ENCODE assay signal across 8 mouse cellular contexts in genomic region chr16:28593075-28593915, GRCm38 (mm10).
A peak's percentile ranks its signal among the peaks of the same experiment; 100 is the strongest.
DNase-seq lines count a peak whose midpoint lies in the region; ATAC-seq lines count a peak whose summit lies in the region.

No protein-coding gene starts in this region.

- no peaks in the 10 kb centered on the region for H3K36me3 ChIP-seq in hindbrain, embryonic 12.5 days
- no peaks in the 10 kb centered on the region for H3K36me3 ChIP-seq in lung, embryonic 16.5 days (ENCODE audit: control insufficient read depth, insufficient read depth, low read length)

- WGBS in hindbrain, embryonic 12.5 days, result 31% methylated on average over 26 of the region's 26 CpGs
- WGBS in lung, embryonic 16.5 days, result 24% methylated on average over 26 of the region's 26 CpGs

- no peaks in the 10 kb centered on the region for H3K9me3 ChIP-seq in hindbrain, embryonic 12.5 days (replicated peaks)
- H3K9me3 ChIP-seq in lung, embryonic 16.5 days (ENCODE audit: control insufficient read depth, low read length), result no peaks in the 10 kb centered on the region

- H3K9ac ChIP-seq in hindbrain, embryonic 12.5 days, result 0 out of 2 replicates have a peak overlapping the region, but pooled peaks have one; percentile 23
- peak overlapping the region; percentile 52 for H3K9ac ChIP-seq in lung, embryonic 16.5 days (ENCODE audit: low read length)

- no peaks in the 10 kb centered on the region for H3K4me1 ChIP-seq in hindbrain, embryonic 12.5 days
- no peaks in the 10 kb centered on the region for H3K4me1 ChIP-seq in lung, embryonic 16.5 days (replicated peaks; ENCODE audit: control insufficient read depth, insufficient read depth, low read length)

- no peaks in the 10 kb centered on the region for H3K27me3 ChIP-seq in hindbrain, embryonic 12.5 days
- no peaks in the 10 kb centered on the region; the same call in 1 of the 2 replicates for H3K27me3 ChIP-seq in lung, embryonic 16.5 days (ENCODE audit: control insufficient read depth, insufficient read depth, low read depth, low read length)

- peak overlapping the region; percentile 24 for H3K4me3 ChIP-seq in hindbrain, embryonic 12.5 days
- H3K4me3 ChIP-seq in lung, embryonic 16.5 days (ENCODE audit: low read length), result peak overlapping the region; percentile 34

- peak; percentile 67; the same call in 1 of the 2 replicates for ATAC-seq in hindbrain, embryonic 12.5 days (ENCODE audit: low FRiP score)
- peak; percentile 34; the same call in 1 of the 2 replicates for ATAC-seq in lung, embryonic 16.5 days (ENCODE audit: low read depth)
- no peak for ATAC-seq in inflammation-experienced regulatory T-cells, adult 6 months

- H3K4me2 ChIP-seq in hindbrain, embryonic 12.5 days (replicated peaks), result peak overlapping the region; percentile 53
- peak overlapping the region; percentile 56 for H3K4me2 ChIP-seq in lung, embryonic 16.5 days (ENCODE audit: low read depth, low read length)

- peak; percentile 79 for DNase-seq in ZHBTc4 (ENCODE audit: low read depth, low spot score)
- peak; percentile 86 to 91 for DNase-seq in cerebellum, postnatal 10 days
- peak; percentile 63 to 67 for DNase-seq in frontal cortex, postnatal 25 days (ENCODE audit: low spot score in 2 of 2)
- DNase-seq in layer of hippocampus, postnatal 10 days (ENCODE audit: low spot score in 2 of 2), result peak; percentile 85
- DNase-seq in right cerebral cortex, adult 18-20 months, result peak; percentile 71

- H3K27ac ChIP-seq in hindbrain, embryonic 12.5 days, result no peak overlapping the region
- no peak overlapping the region for H3K27ac ChIP-seq in lung, embryonic 16.5 days (ENCODE audit: low read length)
